Mouse (Mus musculus) ES-Bruce4 (cell line): ENCODE data around the gene Cd7. TPM values are rescaled to one million over a fixed set of nuclear protein-coding genes. Genes with fewer than 3 reads are reported as not detected.

Experiments
- H3K27ac ChIP-seq: 2 replicates; pipeline ENCODE4 v1.5.1; 2012; ENCODE audit warnings: low read length, inconsistent platforms; ENCODE audit not compliant: insufficient read depth
- H3K27me3 ChIP-seq: 2 replicates; pipeline ENCODE4 v1.6.1; 2012; ENCODE audit warnings: mild to moderate bottlenecking, low read length, inconsistent platforms; ENCODE audit not compliant: control insufficient read depth, poor library complexity, insufficient read depth, severe bottlenecking
- H3K36me3 ChIP-seq: 2 replicates; pipeline ENCODE4 v1.6.1; 2012; ENCODE audit warnings: inconsistent platforms, mild to moderate bottlenecking, low read length, moderate library complexity; ENCODE audit not compliant: control insufficient read depth, poor library complexity, insufficient read depth, severe bottlenecking
- H3K4me1 ChIP-seq: one replicate; pipeline ENCODE4 v1.8.1; 2011; ENCODE audit warnings: low read length; ENCODE audit not compliant: control insufficient read depth, insufficient read depth
- H3K4me3 ChIP-seq: 2 replicates; pipeline ENCODE4 v1.5.1; 2011; ENCODE audit warnings: low read depth, mild to moderate bottlenecking, low read length
- H3K9ac ChIP-seq: 2 replicates; pipeline ENCODE4 v1.6.1; 2012; ENCODE audit warnings: low read depth, mild to moderate bottlenecking, inconsistent platforms; ENCODE audit not compliant: poor library complexity, severe bottlenecking
- H3K9me3 ChIP-seq: replicated peaks from 2 replicates; pipeline ENCODE4 v1.6.1; 2012; ENCODE audit warnings: mild to moderate bottlenecking, low read length, inconsistent platforms; ENCODE audit not compliant: control insufficient read depth, poor library complexity, insufficient read depth, severe bottlenecking
- CTCF ChIP-seq: IDR thresholded peaks from one replicate; pipeline ENCODE4 v1.8.1; 2011; ENCODE audit warnings: low read depth, low read length
- EP300 ChIP-seq: IDR thresholded peaks from 2 replicates; pipeline ENCODE4 v1.6.1; 2011; ENCODE audit warnings: low read depth, low read length; ENCODE audit not compliant: insufficient read depth
- POLR2A ChIP-seq: IDR thresholded peaks from one replicate; pipeline ENCODE4 v1.8.1; 2011; ENCODE audit warnings: low read length; ENCODE audit not compliant: insufficient read depth
- polyA plus RNA-seq: library from polyadenylated mRNA; stranded (reverse); fragments of >200 nt; gene quantifications from 2 replicates; pipeline ENCODE4 v1.2.4, GENCODE M21; 2011; ENCODE audit warnings: low read depth; ENCODE audit not compliant: missing spikeins, insufficient read depth, insufficient read length

The Cd7 gene
- polyA plus RNA-seq, 1 experiment: not detected

GRCm38 (mm10) chr11:120987608-120988007 lies 51.6 kb downstream of the Cd7 start:
- H3K4me1 ChIP-seq: peaks cover 3% of the 10 kb centered on the region
- TF ChIP-seq EP300 (no peak), CTCF (no peak), POLR2A (no peak)
- no peak overlapping the region for H3K9ac ChIP-seq
- no peaks in the 10 kb centered on the region for H3K9me3 ChIP-seq
- peaks cover 24% of the 10 kb centered on the region for H3K36me3 ChIP-seq
- H3K27ac ChIP-seq: no peak overlapping the region
- H3K4me3 ChIP-seq: no peak overlapping the region
- H3K27me3 ChIP-seq: no peaks in the 10 kb centered on the region

Other genes with a start within 250 kb of the Cd7 start
- 56.7 and 66.9 TPM in 2 replicates for gene Dus1l, start 243.0 kb downstream of the Cd7 start, polyA plus RNA-seq
- 114 and 127 TPM in 2 replicates for gene Fasn, start 214.9 kb downstream of the Cd7 start, polyA plus RNA-seq
- gene Ccdc57, start 106.5 kb downstream of the Cd7 start, polyA plus RNA-seq: 3.4 and 3.8 TPM in 2 replicates
- 80.9 and 84.3 TPM in 2 replicates for gene Slc16a3, start 90.9 kb downstream of the Cd7 start, polyA plus RNA-seq
- 99.3 and 109 TPM in 2 replicates for gene Csnk1d, start 48.1 kb downstream of the Cd7 start, polyA plus RNA-seq
- not detected in 2 replicates for gene Sectm1b, start 24.2 kb upstream of the Cd7 start, polyA plus RNA-seq
- not detected in 2 replicates for gene Sectm1a, start 41.8 kb upstream of the Cd7 start, polyA plus RNA-seq
- gene Tex19.2, start 79.3 kb upstream of the Cd7 start, polyA plus RNA-seq: 0.44 TPM in 1 of 2 replicates, not detected in the other
- gene Tex19.1, start 106.7 kb upstream of the Cd7 start, polyA plus RNA-seq: 25.5 and 29.9 TPM in 2 replicates
- gene Uts2r, start 120.9 kb upstream of the Cd7 start, polyA plus RNA-seq: not detected in 2 replicates
- gene Hexdc, start 165.0 kb upstream of the Cd7 start, polyA plus RNA-seq: 7.0 and 8.2 TPM in 2 replicates
- gene Ogfod3, start 165.3 kb upstream of the Cd7 start, polyA plus RNA-seq: 8.5 and 8.8 TPM in 2 replicates
- 14.7 and 15.9 TPM in 2 replicates for gene Cybc1, start 189.9 kb upstream of the Cd7 start, polyA plus RNA-seq
- gene Narf, start 197.8 kb upstream of the Cd7 start, polyA plus RNA-seq: 16.0 and 20.3 TPM in 2 replicates
- 60.2 and 68.1 TPM in 2 replicates for gene Foxk2, start 220.6 kb upstream of the Cd7 start, polyA plus RNA-seq